Mouse (Mus musculus): ENCODE measurements around the gene Hoxd1. TPM values are rescaled to one million over a fixed set of nuclear protein-coding genes. Genes with fewer than 3 reads are reported as not detected.

Hoxd1 gene
- polyA plus RNA-seq, 1 experiment from 2014 or later: 2.5 TPM

DNA sequence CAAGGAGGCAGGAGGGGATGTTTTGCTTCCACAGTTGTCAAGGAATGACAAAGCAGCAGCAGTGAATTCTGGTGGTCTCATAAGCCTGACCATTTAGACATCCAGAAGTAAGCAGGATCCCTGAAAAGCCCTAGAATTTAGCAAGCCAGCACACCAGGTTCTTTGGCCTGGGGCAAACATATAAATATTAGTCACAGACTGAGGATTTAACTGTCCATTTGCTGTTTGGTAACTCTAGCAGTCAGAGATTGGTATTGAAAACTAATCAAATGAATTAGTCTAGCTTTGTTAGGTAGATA lies 20.9 kb upstream of the Hoxd1 start:
- H3K36me3 ChIP-seq: peaks cover 17% of the 10 kb centered on the region
- H3K27me3 ChIP-seq: peaks cover 94% of the 10 kb centered on the region
- H3K4me3 ChIP-seq: peak overlapping the region; percentile 8; the same call in 1 of the 2 replicates
- H3K27ac ChIP-seq: peak overlapping the region; percentile 99
- H3K9ac ChIP-seq: peak overlapping the region; percentile 60
- peak overlapping the region; percentile 83 for H3K4me2 ChIP-seq
- no peak for ATAC-seq (ENCODE audit: low FRiP score)
- H3K9me3 ChIP-seq: no peaks in the 10 kb centered on the region
- H3K4me1 ChIP-seq (replicated peaks): peaks cover 53% of the 10 kb centered on the region

DNA sequence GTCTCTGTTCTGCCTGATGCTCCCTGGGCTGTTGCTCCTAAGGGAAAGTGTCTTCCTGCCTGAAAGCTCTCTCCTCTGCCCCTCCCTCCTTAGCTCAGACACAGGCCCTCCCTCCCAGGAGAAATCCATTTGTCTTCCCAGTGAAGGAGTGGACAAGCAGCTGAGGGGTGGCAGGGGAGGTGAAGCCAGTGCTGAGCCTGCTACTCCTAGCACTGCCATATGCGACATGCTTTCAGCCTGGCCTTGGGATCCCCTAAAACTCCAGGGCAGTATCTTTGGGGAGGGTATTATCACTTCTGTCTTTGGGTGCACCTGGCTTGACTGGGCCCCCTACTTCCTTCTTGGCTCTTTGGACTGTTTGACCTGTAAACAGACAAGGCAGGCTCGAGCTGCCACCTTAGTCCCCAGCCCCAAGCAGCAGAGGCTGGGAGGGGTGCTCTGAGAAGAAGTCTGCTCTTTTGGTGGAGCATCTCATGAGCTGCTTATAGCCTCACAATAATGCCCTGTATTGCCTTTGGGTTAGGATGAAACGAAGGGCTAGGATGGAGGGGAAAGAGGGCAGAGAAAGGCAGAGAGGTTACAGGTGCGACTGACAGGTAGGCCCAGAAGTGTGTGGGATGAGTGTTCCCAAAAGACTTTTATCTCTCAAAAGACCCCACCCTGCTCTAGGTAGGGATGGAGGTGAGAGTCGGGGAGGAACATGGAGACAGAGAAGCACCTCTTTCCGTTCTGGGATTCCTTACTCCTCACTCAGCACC lies 17.1 kb upstream of the Hoxd1 start:
- WGBS: 2% methylated on average over 6 of the region's 6 CpGs
- Histone ChIP-seq H3K4me1 (replicated peaks) (peaks cover 62% of the 10 kb centered on the region), H3K36me3 (peaks cover 15% of the 10 kb centered on the region), H3K9ac (peak overlapping the region; percentile 94), H3K27me3 (peaks cover 74% of the 10 kb centered on the region), H3K9me3 (no peaks in the 10 kb centered on the region), H3K27ac (peak overlapping the region; percentile 98), H3K4me3 (peak overlapping the region; percentile 50), H3K4me2 (peak overlapping the region; percentile 71)
- no peak for ATAC-seq (ENCODE audit: low FRiP score)

DNA sequence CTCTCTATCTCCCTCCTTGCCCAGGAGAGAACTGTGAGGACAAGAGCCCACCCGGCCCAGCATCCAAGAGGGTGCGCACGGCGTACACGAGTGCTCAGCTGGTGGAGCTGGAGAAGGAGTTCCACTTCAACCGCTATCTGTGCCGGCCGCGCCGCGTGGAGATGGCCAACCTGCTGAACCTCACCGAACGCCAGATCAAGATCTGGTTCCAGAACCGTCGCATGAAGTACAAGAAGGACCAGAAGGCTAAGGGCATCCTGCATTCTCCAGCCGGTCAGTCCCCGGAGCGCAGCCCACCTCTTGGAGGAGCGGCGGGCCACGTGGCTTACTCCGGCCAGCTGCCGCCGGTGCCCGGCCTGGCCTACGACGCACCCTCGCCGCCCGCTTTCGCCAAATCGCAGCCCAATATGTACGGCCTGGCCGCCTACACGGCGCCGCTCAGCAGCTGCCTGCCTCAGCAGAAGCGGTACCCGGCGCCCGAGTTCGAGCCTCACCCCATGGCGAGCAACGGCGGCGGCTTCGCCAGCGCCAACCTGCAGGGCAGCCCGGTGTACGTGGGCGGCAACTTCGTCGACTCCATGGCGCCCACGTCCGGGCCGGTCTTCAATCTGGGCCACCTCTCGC lies 16.4 kb upstream of the Hoxd1 start:
- peak overlapping the region; percentile 98 for H3K27ac ChIP-seq

DNA sequence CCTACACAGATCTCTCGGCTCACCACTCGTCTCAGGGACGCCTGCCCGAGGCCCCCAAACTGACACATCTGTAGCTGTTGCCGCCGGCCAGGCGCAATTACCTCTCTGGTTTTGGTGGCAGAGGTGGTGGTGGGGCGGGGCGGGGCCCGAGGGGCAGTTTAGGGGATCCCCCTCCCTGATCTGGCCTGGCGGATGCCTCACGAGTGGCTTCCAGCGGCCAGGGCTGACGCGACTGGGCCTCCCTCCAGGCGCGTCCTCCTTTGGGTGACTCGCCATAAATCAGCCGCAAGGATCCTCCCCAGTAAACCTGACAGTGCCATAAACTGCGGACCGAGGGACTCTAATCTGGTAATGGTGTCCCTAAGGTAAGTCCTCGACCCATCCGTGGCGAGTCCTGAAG lies 15.8 kb upstream of the Hoxd1 start:
- peak overlapping the region; percentile 71 for H3K4me2 ChIP-seq
- H3K4me3 ChIP-seq: peak overlapping the region; percentile 50
- peaks cover 76% of the 10 kb centered on the region for H3K27me3 ChIP-seq
- ATAC-seq (ENCODE audit: low FRiP score): no peak
- WGBS: under 1% methylated on average over 24 of the region's 24 CpGs
- H3K9me3 ChIP-seq: no peaks in the 10 kb centered on the region
- peak overlapping the region; percentile 98 for H3K27ac ChIP-seq
- peak overlapping the region; percentile 94 for H3K9ac ChIP-seq
- peaks cover 15% of the 10 kb centered on the region for H3K36me3 ChIP-seq
- H3K4me1 ChIP-seq (replicated peaks): peaks cover 65% of the 10 kb centered on the region

More for the DNA sequence above, 16.4 kb upstream of the Hoxd1 start:
- WGBS: under 1% methylated on average over 58 of the region's 58 CpGs
- peak overlapping the region; percentile 50 for H3K4me3 ChIP-seq
- H3K36me3 ChIP-seq: peaks cover 15% of the 10 kb centered on the region
- peak overlapping the region; percentile 94 for H3K9ac ChIP-seq
- no peaks in the 10 kb centered on the region for H3K9me3 ChIP-seq
- H3K27me3 ChIP-seq: peaks cover 76% of the 10 kb centered on the region
- peaks cover 65% of the 10 kb centered on the region for H3K4me1 ChIP-seq (replicated peaks)
- H3K4me2 ChIP-seq: peak overlapping the region; percentile 71
- ATAC-seq (ENCODE audit: low FRiP score): no peak

DNA sequence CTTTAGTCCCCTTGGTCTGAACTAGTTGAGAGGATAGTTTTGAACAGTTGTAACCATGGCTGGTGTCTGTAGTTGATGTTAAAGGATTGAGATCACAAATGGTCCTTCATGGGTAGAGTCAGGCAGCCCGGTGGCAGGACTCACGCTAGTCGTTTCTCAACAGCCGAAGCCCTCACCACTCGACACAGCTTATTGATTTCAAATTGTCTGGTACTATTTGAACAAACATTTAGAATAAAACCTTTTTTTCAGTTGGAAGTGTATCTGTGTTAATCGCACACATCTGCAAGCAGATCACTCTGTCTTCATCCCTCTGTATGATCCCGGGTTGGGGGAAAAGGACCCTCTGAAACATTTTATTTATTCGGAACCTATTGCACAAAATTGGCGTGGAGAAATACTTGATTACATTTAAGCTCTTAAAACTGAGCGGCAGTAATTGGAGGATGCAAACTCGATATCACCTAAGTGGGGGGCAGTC lies 15.1 kb upstream of the Hoxd1 start:
- H3K9me3 ChIP-seq: no peaks in the 10 kb centered on the region
- H3K4me2 ChIP-seq: peak overlapping the region; percentile 71
- peaks cover 71% of the 10 kb centered on the region for H3K4me1 ChIP-seq (replicated peaks)
- ATAC-seq (ENCODE audit: low FRiP score): no peak
- H3K4me3 ChIP-seq: peak overlapping the region; percentile 50
- H3K9ac ChIP-seq: peak overlapping the region; percentile 94
- 1% methylated on average over 11 of the region's 11 CpGs for WGBS
- H3K27ac ChIP-seq: peak overlapping the region; percentile 98
- peaks cover 73% of the 10 kb centered on the region for H3K27me3 ChIP-seq
- peaks cover 15% of the 10 kb centered on the region for H3K36me3 ChIP-seq

DNA sequence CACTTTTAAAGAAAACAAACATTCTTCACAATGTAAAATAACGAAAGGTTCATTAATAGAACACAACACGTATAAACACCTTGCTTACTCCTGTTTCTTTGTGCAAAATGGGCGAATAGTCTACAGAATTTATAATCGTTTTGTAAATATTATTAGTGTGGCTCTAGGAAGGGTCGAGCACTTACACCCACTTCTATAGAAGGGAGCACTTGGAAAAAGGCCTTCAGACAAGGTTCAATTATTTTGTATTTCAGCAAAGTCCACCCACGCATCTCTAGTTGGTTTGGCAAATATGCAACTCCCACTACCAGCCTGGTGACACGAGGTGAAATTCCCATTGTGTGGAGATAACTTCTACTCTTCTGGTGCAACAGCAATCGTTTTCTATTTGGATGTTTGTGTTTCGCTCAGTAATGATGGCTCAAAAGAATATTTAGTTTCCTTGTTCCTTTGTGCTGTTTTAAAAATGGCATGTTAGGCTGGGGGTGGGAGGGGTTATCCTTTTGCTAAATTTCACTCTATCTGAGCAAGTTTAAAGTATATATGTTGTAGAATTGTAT lies 14.3 kb upstream of the Hoxd1 start:
- peak overlapping the region; percentile 50 for H3K4me3 ChIP-seq
- H3K9me3 ChIP-seq: no peaks in the 10 kb centered on the region
- peak overlapping the region; percentile 71 for H3K4me2 ChIP-seq
- peak overlapping the region; percentile 94 for H3K9ac ChIP-seq
- H3K27ac ChIP-seq: peak overlapping the region; percentile 98
- peaks cover 75% of the 10 kb centered on the region for H3K27me3 ChIP-seq
- H3K36me3 ChIP-seq: peaks cover 15% of the 10 kb centered on the region
- ATAC-seq (ENCODE audit: low FRiP score): no peak
- WGBS: 3% methylated on average over 9 of the region's 9 CpGs
- H3K4me1 ChIP-seq (replicated peaks): peaks cover 79% of the 10 kb centered on the region

DNA sequence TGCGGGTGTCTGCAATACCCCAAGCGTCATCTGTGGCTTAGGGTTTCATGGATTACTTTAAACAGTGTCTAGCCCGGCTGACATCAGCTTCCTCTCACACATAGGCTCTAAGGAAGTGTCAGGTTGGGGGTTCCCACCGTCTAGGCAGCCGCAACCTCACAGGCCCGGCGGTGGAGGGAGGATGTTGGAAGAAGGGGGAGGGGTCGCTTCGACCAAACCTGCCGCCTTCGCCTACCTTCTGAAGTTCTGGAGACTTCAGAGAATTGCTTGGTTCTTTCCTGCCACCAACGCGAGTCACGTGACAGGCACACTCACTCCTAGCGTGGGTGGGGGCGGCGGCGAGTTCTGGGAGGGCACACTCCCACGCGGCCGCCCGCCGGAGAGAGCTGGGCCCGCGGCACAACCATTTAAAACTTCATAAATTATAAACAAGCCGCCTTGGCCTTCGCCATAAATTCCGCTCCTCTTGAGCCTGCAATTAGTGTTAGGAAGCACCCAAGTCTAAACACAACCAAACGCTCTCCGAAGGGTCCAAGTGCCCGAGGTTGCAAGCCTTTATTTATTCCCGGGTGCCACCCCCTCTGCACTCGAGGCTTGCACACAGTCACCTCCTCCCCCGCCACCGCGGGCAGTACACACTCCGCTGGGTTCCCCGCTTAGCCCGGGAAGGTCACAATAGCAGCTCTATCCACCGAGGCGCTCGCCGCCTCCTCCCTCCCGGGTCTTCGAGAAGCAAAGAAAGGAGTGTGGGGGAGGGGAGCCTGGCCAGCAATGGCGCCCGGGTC lies 13.3 kb upstream of the Hoxd1 start:
- peak; percentile 81 for ATAC-seq (ENCODE audit: low FRiP score)

DNA sequence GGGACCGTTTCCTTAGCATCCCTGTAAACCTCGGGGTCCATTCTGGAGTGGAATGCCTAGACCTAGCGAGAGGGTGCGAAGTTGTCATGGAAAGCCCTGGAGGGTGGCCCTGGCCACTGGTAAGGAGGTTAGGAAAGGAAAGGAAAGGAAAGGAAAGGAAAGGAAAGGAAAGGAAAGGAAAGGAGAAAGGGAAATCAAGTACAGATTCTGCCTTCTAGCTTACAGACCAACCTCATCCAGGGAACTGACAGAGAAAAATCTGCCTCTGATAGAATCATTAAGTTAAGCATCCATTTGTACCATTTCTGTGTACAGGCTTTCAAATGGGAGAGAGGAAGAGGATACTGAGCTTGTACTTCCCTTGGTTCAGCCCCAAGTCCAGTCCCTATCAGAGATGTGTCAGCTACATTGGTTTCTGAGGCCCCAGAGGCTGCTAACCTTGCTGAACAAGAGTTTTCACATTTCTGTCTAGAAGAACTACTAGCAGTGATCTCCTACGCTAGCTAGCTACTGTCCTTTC lies 12.0 kb upstream of the Hoxd1 start:
- peak overlapping the region; percentile 50 for H3K4me3 ChIP-seq
- 17% methylated on average over 5 of the region's 5 CpGs for WGBS
- peaks cover 58% of the 10 kb centered on the region for H3K4me1 ChIP-seq (replicated peaks)
- peak overlapping the region; percentile 98 for H3K27ac ChIP-seq
- peaks cover 7% of the 10 kb centered on the region; the same call in 1 of the 2 replicates for H3K36me3 ChIP-seq
- no peak for ATAC-seq (ENCODE audit: low FRiP score)
- peaks cover 72% of the 10 kb centered on the region for H3K27me3 ChIP-seq
- no peaks in the 10 kb centered on the region for H3K9me3 ChIP-seq
- peak overlapping the region; percentile 71 for H3K4me2 ChIP-seq
- H3K9ac ChIP-seq: peak overlapping the region; percentile 94

More for the DNA sequence above, 13.3 kb upstream of the Hoxd1 start:
- peaks cover 75% of the 10 kb centered on the region for H3K27me3 ChIP-seq
- H3K36me3 ChIP-seq: peaks cover 7% of the 10 kb centered on the region; the same call in 1 of the 2 replicates
- peak overlapping the region; percentile 50 for H3K4me3 ChIP-seq
- H3K9ac ChIP-seq: peak overlapping the region; percentile 94
- under 1% methylated on average over 46 of the region's 47 CpGs for WGBS
- peak overlapping the region; percentile 71 for H3K4me2 ChIP-seq
- peak overlapping the region; percentile 98 for H3K27ac ChIP-seq
- peaks cover 71% of the 10 kb centered on the region for H3K4me1 ChIP-seq (replicated peaks)
- no peaks in the 10 kb centered on the region for H3K9me3 ChIP-seq

DNA sequence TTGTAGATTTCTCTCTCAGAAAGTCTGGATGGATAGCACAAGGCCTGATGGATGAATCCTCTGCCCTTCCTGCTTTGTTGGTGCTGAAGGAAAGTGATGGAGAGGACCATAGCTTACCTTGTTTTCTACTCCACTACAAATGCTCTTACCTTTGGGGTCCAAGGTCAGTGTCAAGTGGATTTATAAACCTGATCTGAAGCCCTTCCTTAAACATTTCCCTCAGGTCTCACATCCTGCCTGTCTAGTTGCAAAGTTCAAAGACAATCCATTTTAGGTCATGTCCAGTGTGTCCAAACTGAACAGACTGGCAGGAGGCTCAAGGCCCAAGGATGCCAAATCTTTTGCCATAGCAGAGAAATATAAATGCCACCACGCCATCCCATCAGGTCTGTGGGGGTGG lies 10.9 kb upstream of the Hoxd1 start:
- H3K9me3 ChIP-seq: no peaks in the 10 kb centered on the region

DNA sequence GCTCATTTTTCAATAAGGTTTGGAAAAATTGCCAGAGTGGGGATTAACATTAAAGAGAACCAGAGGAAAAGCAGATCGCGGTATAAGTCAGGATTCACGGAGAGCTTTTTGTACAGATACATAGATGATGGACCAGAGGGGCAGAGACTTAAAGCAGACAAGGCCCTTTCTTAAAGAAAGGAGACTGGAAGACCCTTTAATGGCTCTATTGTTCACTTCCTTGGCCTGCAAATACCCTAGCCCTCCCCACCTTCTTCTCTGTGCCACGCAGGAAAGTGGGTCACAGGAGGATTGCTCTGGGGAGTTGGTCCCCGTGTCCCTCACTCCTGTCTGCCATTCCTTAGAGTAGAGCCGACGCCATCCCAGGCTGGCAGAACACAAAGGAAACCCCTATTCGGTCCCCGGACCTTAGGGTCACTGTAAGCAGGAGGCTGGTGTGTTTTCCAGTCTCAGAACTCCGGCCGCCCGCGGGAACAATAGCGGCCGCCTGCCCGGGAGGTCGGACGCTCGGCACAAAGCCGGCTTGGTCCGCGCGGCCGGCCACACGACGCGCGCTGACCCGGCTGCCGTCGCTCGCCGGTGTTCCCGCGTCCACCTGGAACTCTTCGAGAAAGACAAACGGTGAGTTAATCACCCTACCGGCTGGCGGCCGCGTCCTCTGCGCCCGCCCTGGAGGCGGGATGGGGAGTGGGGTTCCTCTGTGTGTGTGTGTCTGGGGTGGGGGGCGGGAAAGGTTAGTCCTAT lies 10.2 kb upstream of the Hoxd1 start:
- peaks cover 70% of the 10 kb centered on the region for H3K27me3 ChIP-seq
- 2% methylated on average over 45 of the region's 45 CpGs for WGBS
- H3K4me2 ChIP-seq: peak overlapping the region; percentile 62
- H3K27ac ChIP-seq: peak overlapping the region; percentile 98
- peaks cover 43% of the 10 kb centered on the region for H3K4me1 ChIP-seq (replicated peaks)
- peak overlapping the region; percentile 39 for H3K4me3 ChIP-seq
- peak overlapping the region; percentile 72 for H3K9ac ChIP-seq
- H3K9me3 ChIP-seq: no peaks in the 10 kb centered on the region
- H3K36me3 ChIP-seq: no peaks in the 10 kb centered on the region
- ATAC-seq (ENCODE audit: low FRiP score): peak; percentile 15

More for the DNA sequence above, 10.9 kb upstream of the Hoxd1 start:
- Histone ChIP-seq H3K27me3 (peaks cover 71% of the 10 kb centered on the region), H3K27ac (peak overlapping the region; percentile 98), H3K4me2 (peak overlapping the region; percentile 62), H3K4me1 (replicated peaks) (peaks cover 47% of the 10 kb centered on the region), H3K4me3 (no peak overlapping the region), H3K36me3 (peaks cover 2% of the 10 kb centered on the region; the same call in 1 of the 2 replicates), H3K9ac (no peak overlapping the region)
- 67% methylated on average over 1 of the region's 1 CpGs for WGBS
- no peak for ATAC-seq (ENCODE audit: low FRiP score)

DNA sequence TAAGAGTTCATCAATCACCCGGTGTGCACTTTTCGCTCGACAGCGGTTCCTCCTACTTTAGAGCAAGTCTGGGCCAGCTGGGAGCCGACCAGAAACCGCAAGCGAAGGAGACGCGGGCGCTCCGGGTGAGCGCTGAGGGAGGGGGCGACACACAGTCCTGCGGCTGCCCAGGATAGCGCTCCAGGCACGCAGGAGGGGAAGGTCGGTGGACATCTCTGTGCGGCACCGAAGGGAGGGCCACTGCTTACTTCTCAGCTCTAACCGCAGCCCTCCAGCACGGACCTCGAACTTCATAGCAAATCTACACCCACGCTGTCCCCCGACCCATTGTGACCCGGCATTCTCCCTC lies 9.6 kb upstream of the Hoxd1 start:
- Histone ChIP-seq H3K9me3 (no peaks in the 10 kb centered on the region), H3K36me3 (no peaks in the 10 kb centered on the region), H3K4me1 (replicated peaks) (peaks cover 43% of the 10 kb centered on the region), H3K4me2 (peak overlapping the region; percentile 62), H3K9ac (peak overlapping the region; percentile 72), H3K27ac (peak overlapping the region; percentile 98), H3K4me3 (peak overlapping the region; percentile 39), H3K27me3 (peaks cover 76% of the 10 kb centered on the region)
- peak; percentile 30 for ATAC-seq (ENCODE audit: low FRiP score)
- WGBS: 1% methylated on average over 23 of the region's 25 CpGs

All from hindbrain, embryonic 13.5 days (tissue).